Mouse (Mus musculus) kidney, postnatal 10 days (tissue): Measurements from ENCODE around the gene Tec.

Experiments used
- DNase-seq: peaks from one replicate; pipeline ENCODE4 v3.0.0; 2021; ENCODE audit warnings: mixed read lengths

The Tec gene

DNA sequence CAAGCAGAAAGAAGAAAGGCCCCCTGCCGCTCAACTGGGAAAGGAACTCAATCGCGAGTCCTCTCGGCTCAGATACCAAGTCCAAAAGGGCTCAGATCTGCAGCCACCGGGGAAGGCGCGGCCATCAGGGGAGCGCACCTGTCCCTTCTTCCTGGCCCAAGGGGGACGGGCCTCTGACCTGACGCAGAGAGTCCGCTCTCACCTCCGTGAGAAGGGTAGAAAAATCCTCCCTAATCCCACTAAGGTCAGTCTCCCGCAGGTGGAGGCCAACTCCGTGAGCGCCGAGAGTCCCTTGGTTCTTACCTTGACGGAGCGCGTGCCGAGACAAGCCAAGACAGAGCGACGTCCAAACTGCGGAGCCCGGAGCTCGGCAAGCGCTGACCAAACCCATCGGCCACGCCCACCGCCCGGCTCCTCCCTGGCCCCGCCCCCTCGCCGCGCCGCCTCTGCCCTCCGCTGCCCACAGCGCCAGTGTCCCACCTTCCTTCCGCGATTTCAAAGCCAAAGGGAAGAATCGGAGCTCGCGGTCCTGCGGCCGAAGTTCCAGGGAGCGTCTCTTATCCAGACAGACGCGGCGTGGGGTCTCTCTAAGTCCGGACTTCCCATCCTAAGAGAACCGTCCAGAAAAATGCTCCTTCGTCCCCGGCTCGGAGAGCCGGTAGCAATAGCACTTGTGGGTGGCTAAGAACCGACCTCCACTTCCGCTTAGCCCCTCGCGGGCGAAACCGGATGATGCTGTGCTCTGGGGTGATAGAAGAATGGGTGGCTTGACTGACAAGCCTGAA lies at the start of gene Tec:
Gene Tec (minus strand): TSS at position 393 of the 785 bp plus-strand sequence.
- DNase-seq: peak; percentile 97

DNA sequence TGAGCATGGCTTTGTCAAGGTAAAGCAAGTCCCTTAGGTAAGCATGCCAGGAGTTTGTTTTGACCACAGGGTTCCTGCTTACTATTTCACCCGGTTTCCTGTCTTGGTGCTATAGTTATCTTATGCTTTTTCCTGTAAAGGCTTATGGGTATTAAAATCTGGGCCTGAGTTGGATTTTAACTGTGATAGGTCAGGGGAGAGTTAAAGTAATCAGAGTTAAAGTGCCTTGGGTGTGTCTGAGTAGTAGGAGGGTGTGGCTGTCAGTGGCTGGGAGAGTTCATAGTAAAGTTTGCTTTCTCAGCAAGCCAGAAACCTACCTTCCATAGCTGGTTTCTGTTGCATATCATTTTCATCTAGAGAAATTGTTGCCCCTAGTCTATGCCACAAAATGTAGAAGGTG lies 48.6 kb upstream of the Tec start:
- no peak for DNase-seq

DNA sequence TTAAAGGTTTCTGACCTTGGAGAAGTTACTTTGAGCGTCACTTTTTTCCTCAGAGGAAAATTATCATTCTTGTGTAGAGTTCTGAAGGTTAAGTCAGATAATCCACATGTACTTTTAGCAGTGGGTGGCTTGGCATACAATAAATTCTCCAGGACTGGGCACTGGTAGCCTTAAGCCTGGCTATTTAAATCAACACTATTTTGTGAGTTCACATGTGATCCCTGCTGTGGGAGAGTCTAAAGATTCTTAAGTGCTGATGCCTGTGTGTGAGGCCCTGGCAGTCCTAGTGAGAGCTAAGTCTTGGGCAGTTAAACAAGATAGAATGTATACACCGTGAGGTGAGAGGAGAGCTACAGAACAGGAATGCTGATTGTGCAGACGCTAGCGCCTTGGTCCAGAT lies 47.8 kb upstream of the Tec start:
- DNase-seq: no peak

DNA sequence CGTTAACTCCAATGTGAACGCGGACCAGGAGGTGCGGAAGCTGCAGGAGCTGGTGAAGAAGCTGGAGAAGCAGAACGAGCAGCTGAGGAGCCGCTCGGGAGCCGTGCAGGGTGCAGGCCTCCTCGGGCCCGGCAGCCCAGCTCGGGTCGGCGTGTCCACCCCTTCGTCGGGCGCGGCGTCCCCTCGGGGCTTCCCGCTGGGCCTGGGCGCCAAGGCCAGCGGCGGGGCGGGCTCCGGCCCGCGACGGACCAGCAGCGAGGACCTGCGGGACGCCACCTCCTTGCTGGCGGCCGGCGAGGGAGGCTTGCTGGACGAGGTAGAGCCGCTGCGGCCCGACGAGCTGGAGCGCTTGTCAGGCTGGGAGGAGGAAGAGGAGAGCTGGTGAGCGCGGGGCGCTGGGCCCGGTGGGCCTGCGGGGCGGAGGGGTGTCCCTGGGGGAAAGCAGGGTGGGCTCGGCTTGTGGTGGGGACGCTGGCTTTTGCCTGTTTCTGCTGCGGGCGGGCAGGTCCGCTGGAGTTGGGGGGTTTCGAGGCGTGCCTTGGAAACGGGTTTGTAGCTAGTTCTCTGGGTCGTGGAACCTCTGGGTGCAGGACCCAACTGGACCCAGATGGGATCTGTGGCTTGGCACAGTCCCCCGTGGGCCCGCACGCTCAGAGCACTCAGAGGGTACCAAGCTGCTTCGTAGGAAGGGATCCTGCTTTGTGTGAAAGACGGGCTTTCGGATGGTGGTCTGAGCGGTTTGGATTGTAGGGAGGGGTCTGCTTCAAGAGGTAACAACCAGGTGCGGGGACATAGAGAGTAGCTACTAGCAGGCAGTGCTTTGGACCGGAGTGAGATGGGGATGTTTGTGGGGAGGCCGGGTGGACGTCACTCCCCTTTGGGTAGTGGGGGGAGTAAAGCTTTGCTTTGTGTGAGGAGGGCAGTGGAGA lies 46.6 kb upstream of the Tec start:
- peak; percentile 52 for DNase-seq

DNA sequence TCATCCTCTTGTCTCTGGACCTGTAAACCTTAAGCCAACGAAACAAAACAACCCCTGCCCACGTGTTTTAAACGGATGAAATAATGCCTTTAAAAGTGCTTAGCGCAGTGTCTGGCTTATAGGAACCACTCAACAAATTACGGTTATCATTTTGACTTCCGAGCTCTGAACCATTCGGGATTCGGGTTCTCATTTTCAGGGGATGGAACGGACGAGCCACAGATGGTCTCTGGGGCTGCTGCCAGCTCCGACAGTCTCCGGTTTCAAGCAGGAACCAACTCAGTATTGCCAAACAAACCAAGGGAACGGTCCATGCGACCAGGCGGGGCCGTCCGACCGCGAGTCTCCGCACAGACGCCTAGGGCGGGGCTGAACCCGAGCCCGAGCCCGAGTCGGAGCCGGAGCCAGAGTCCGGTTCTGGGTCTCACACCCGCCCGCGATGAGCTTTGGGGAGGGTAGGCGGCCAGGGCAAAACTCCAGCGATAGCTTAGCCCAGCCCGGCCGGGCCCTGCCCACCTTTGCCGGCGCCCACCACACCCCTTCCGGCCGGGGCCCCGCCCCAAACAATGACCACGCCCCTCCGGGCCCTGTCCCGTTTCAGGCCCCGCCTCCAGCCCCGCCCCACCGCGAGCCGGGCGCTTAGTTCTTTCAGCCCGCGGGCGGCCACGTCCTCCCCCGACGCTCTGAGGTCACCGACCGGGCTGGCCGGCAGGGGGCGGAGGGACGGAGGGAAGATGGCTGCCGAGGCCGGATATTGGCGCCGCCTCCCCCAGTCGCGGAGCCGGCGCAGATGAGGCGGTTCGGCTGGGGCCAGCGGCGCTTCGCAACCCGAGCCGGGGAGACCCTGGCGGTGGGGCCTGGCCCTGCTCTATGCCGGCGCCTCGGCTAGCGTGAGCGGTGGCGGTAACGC lies 45.6 kb upstream of the Tec start, which contains the start of gene Slain2:
Gene Slain2 (plus strand): TSS at position 657 of the 910 bp plus-strand sequence.
- peak; percentile 100 for DNase-seq

DNA sequence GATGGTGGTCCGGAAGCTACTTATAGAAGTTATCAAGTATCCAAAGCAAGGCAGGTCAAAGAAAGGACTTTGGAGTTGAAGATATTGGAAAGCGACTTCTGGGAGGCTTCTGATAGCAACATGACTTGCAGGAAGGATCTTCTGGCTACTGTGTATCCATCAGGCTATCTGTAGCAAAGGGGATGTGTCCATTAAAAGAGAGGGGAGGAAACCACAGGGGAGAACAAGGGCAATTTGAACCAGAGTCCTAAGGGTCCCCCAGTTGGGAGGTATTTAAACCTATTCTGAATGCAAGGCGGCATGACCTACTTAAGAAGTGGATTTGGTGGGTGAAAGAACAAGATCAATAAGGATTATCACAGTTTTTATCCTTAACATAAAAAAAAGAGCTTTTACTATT lies 43.0 kb upstream of the Tec start:
- DNase-seq: no peak

DNA sequence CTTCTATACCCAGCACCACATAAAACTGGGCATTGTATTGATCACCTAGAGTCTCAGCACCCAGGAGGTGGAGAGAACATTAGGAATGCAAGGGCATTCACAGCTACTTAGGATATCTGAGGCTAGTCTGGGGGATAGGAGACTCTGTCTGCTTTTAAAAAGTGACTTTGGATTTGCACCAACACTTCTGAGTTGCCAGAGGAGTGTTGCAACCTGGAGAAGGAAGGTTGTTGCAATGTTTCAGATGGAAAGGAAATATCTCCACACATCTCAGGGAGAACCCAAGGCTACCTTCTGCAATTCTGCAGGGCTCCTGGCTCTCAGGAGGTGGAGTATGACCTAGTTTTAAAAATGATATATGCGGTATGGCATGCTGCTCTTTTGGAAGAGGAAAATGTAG lies 42.1 kb upstream of the Tec start:
- no peak for DNase-seq

DNA sequence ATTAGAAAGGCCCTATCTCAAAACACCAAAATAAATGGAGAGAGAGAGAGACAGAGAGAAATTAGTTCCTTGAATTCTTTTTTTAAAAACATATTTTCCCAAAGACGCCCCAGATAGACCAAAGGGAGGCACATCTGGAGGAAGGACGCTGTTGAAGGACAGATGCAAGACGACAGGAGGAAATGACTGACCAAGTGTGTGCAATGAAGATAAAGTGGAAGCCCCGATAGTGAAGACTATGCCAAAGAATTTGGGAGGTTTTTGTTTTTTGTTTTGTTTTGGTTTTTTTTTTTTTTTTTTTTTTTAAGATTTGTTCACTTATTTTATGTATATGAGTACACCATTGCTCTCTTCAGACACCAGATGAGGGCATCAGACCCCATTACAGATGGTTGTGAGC lies 41.1 kb upstream of the Tec start:
- DNase-seq: no peak

DNA sequence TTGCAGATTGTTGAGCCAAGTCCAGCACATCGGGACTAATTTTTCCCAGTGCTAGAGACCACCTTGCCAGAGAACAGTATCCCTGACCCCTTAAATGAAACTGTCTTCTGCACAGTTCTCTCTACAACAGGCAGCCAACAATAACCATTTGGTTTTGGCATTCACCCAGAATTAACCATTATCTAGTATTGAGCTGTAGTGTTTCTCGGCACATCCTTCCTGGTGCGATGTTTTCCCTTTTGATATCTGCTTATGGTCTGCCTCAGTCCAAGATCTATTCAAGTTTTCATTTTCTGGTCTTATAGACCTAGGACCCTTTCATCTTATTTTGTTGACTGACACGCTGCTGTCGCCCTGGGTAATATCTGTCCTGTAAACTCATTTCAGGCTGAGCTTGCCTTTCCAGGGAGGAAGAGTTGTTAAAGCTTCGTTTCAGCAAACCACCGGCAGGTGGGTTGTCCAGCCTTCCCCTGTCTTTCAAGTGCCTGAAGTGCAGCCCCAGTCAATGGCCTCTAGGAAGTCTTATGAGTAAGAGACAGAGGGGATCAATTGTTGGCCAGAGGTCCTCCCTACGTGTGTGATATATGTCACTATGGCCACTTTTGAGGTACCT lies 40.1 kb upstream of the Tec start:
- DNase-seq: no peak

DNA sequence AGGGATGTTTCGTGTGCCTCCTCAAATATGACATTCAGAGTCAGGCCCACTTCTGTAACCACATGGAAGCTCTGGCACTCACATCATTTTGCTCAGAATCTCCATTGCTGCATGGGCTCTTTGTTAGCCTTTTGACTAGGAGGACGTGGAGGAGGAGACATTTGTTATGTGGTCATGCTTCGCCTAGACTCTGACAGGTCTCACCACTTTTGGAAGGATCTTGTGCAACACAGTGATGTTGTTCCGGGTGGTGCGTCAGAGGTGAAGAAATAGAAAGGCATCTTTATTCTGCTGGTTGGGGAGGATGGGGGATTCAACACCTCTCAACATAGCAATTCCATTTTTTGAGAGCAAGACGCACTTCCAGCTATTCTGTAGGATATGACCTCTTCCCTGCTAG lies 39.1 kb upstream of the Tec start:
- no peak for DNase-seq

DNA sequence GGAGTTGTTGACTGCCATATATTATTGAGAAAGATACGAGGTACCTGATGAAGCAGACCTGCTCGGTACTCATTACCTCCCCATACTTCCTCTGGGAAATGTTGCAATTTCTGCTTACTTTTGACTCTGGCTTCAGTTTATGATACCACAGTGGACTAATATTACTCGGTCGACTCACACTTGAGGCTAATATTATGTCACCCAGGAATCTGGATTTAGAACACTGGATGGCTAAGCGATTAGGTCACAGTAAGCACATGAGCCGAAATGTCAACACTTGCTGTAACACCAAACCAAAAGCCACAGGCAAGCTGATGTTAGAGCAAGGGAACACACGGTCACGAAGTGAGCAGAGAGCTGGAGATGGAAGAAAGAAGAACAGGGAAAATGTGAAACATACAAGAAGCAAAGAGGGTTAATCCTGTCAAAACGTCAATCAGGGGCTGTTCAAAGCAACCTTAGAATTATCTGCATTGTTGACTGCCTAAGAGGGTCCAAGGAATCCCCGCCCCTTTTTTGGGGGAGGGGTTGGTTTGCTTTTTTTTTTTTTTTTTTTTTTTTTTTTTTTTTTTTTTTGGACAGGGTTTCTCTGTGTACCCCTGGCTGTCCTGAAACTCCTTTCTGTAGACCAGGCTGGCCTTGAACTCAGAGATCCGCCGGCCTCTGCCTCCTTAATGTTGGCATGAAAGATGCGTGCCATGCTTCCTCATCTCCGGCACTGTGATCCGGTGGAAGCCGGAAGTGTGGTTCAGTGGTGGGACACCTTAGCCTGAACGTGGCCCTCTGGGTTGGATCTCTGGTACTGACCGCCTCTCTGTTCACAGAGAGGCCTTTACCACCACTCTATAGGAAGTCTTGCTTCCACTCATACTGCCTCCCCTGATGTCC lies 36.9 kb upstream of the Tec start:
- no peak for DNase-seq

DNA sequence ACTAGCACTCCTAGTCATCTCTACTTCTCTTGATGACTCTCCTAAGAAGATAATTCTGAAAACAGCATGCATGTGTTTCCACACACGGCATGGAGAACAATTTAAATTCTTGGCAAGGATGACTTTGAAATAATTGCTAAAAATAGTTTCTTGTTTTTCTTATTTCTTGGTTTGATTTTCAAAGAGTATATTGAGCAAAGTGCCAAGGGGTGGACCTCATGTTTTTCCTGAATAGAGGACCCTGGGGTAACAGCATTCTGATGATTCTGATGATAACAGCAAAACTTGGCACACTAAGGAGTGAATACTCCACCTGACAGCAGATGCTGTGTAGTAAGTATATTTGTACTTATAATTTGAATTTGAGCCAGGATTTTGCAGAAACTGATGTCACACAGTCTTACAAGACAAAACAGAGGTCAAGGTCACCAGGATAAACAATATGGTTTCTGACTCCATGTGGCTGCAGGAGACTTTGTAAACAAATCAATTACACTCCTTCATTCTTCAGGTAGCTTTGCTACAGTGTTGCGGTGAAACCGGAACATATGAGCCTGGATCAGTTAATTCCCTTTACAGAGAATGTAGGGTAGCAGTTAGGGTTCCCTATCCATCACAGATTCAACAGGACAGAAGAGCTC lies 34.7 kb upstream of the Tec start:
- DNase-seq: no peak

DNA sequence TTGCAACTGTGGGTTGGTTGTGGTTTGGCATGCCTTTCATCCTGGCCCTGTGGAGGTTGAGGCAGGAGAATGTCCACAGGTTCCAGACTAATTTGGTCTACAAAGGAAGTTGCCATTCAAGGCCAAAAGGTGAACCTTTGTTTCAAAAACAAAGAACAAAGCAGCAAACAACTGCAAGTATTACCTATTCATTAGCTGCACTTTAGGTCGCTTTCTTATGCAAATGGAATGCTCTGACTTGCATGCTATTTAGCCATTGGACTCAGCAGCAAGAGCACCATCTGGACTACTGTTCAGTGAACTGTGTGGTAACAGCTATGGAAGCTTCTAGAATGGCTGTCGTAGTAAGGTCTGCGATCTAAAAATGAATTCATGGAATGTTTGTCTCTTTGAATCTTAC lies 34.0 kb upstream of the Tec start:
- DNase-seq: no peak

DNA sequence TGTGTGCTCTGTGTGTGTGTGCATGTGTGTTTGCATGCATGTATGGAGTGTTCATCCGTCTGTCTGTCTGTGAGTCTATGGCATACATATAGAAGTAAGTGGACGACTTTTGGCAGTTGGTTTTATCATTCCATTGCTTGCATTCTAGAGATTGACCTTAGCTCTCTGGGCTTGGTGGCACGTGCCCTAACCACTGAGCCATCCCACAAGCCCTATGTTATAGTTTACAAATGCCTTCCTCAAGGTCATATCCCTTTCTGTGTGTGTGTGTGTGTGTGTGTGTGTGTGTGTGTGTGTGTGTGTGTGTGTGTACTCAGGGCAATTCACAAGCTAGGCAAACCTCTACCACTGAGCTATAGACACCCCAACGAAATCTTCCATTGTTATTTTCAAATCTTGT lies 33.6 kb upstream of the Tec start:
- no peak for DNase-seq

DNA sequence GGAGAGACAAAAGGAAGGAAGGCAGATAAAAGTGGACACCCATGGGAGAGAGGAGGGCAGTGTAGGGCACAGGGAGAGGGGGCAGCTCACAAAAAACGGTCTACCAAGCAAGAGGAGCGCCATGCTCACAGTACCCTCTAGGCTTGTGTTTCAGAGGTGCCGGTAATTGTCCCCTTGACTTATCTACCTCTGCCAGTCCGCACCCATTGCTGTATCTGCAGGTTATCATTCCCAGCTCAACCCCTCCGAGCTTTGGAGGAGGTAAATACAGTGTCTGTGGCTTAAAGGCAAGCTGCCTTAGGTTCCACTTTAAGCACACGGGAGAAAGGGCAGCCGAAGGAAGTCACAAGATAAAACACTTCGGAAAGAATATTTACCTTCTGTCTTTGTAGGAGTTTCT lies 31.0 kb upstream of the Tec start:
- DNase-seq: no peak

DNA sequence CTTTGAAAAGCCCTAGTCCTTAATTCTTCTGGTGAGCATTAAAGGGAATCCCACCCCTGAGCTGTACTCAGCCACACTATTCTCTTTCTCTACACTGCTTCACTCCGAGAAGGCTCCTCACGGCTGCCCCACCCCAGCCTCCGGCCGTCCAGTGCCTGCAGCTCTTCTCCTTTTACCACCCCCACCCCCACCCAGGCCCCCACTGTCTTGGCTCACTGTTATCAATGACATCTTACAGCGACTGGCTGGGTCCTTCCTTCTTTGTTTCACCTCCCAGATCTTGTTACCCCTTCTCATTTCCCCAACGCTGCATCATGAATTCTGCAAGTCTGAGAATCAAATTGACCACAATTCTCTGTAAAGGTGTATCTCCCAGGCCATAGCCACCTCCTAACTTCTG lies 29.7 kb upstream of the Tec start:
- no peak for DNase-seq

DNA sequence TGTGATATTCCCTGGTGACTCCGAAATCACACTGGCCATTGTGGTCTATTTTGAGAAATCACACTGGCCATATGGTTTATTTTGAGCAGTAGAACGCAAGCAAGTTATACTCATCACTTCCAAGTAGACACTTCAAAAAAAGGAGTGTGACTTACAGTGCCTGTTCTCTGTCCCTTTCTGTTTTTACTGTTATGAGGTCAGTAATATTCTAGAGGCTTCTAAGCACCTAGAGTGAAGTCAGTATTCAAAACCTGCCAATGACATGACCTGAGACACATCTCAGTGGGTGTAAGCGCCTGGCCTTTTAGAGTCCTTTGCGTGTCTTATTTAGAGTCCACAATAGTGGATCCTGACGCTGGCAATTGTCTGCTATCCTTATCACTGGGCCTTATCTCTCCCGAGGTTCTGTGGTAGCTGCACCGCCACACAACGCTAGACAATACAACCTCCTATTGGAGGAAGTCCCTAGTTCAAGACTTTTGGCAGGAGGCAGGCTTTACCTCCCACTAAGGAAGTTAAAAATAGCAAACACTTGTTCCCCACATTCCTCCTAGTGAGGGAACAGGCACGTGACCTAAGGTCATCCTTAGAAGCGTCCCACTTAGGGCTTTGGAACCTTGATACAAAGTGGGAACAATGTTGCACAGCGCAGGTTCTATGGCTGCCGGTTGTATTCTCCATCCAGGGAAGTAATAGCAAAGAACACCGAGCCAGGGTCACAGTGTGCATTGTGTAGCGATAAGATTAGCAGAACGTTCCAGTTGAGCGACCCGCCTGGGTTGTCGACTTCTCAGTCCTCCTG lies 28.4 kb upstream of the Tec start:
- no peak for DNase-seq

DNA sequence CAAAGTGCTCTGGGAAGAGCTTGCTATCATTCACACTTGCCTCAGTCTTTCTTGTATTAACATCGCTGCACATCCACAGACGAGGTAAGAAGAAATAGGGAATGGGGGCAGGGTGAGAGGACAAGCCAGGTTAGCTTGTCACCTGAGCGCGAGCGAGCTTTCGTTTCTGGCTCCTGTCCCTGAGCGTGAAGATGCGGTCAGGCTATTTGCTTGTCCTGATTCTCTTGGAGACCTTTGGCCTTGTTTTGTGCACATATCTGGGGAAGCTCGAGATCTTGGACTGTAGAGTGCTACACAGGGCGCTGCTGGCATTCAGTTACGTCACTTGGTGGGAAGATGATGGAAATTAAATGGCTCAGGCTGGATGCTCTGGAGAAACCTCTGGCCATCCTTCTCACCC lies 27.0 kb upstream of the Tec start:
- DNase-seq: no peak

DNA sequence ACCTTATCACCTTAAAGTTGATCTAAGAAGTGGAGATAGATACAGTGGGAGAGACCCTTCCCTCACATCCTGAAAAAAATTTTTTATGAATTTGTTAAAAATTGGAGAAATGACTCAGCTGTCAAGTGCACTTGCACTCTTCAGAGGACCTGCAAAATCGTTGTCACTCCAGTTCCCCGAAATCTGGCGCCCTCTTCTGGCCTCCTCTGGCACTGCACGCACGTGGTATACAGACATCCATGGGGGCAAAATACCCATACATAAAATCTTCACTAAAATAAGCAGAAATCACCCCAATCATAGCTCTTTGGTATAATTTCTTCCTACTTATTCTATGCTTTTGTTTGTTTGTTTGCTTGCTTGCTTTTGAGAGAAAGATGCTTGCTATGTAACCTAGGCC lies 25.7 kb upstream of the Tec start:
- DNase-seq: peak; percentile 35

DNA sequence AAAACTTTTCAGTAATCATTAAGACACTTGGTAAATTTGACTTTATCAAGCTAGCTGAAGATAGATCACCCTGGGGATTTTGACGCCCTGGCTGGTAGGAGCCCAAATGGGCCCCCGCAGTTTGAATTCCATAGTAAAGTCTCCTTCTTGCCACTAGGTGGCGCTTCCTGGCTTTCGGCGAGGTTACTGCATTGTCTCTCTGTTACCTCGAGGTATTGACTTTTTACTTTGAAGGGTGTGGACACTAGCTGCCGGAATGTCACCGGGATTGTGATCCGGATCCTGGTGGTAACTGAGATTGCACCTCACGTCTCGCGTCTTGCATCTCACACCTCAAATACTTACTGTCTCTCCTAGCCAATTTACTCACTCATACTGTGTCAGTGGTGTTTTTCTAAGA lies 23.3 kb upstream of the Tec start:
- DNase-seq: peak; percentile 65
